Mouse (Mus musculus): ENCODE measurements at regions not wholly inside any gene's neighbourhood (a gene's known extent, or its start where the extent isn't known, plus 50 kb on each side); places are given as distances from the start of the nearest gene placed in this dataset.

- TF ChIP-seq ZKSCAN1 (IDR thresholded peaks at IDR 0.05; ENCODE audit: low read depth, low read length): no peak
- no peak for TF ChIP-seq POLR2A (IDR thresholded peaks at IDR 0.05; ENCODE audit: control insufficient read depth in 1 of 2, insufficient read depth in 1 of 2, low read depth in 1 of 2, low read length in 2 of 2, poor library complexity in 1 of 2)
- no peak for TF ChIP-seq CHD1 (IDR thresholded peaks at IDR 0.05; ENCODE audit: low read depth, low read length)
- no peak for TF ChIP-seq NELFE (IDR thresholded peaks at IDR 0.05; ENCODE audit: low read depth, low read length)
- TF ChIP-seq GABPA (IDR thresholded peaks at IDR 0.05; ENCODE audit: low read depth, low read length): no peak
- no peak for TF ChIP-seq ZMIZ1 (IDR thresholded peaks at IDR 0.05; ENCODE audit: low read depth, low read length)
- TF ChIP-seq USF1 (IDR thresholded peaks at IDR 0.05; ENCODE audit: low read depth, low read length): no peak
- TF ChIP-seq USF2 (IDR thresholded peaks at IDR 0.05; ENCODE audit: borderline replicate concordance in 1 of 2, insufficient read depth in 1 of 2, low read depth in 1 of 2, low read length in 2 of 2): no peak
- no peak for TF ChIP-seq POLR2AphosphoS5 (IDR thresholded peaks at IDR 0.05; ENCODE audit: borderline replicate concordance, low read depth, low read length)
- TF ChIP-seq TAL1 (IDR thresholded peaks at IDR 0.05; ENCODE audit: low read length): no peak
- no peak for TF ChIP-seq UBTF (IDR thresholded peaks at IDR 0.05; ENCODE audit: borderline replicate concordance, insufficient read depth, low read depth, low read length)
- TF ChIP-seq EP300 (IDR thresholded peaks at IDR 0.05; ENCODE audit: low read depth in 1 of 2, low read length in 2 of 2): no peak
- TF ChIP-seq TBP (IDR thresholded peaks at IDR 0.05; ENCODE audit: low read depth, low read length): no peak
- TF ChIP-seq RAD21 (IDR thresholded peaks at IDR 0.05; ENCODE audit: low read depth, low read length): no peak
- no peak for DNase-seq (ENCODE audit: low read depth, low spot score)
- Histone ChIP-seq H3K27ac (ENCODE audit: control insufficient read depth, low read depth, low read length) (no peak overlapping the region), H3K9ac (ENCODE audit: control insufficient read depth, low read depth, low read length, poor library complexity, severe bottlenecking) (no peak overlapping the region), H3K9me3 (replicated peaks; ENCODE audit: insufficient read depth, low read length) (no peaks in the 10 kb centered on the region), H3K4me3 (ENCODE audit: control insufficient read depth in 1 of 2, insufficient read depth in 1 of 2, low read depth in 2 of 2, low read length in 2 of 2) (no peak overlapping the region), H3K27me3 (ENCODE audit: control insufficient read depth in 1 of 2, insufficient read depth in 2 of 2, low read length in 2 of 2) (no peaks in the 10 kb centered on the region), H3K36me3 (ENCODE audit: control insufficient read depth in 1 of 2, insufficient read depth in 2 of 2, low read length in 2 of 2) (no peaks in the 10 kb centered on the region), H3K79me2 (ENCODE audit: control insufficient read depth, insufficient read depth, low read length, poor library complexity) (no peaks in the 10 kb centered on the region), H3K4me1 (ENCODE audit: control insufficient read depth in 1 of 2, insufficient read depth in 2 of 2, low read length in 2 of 2) (no peaks in the 10 kb centered on the region)
These were observed 293.5 kb downstream of the Maf start for GRCm38 (mm10) chr8:115414061-115414473.

- Histone ChIP-seq H3K4me3 (ENCODE audit: control insufficient read depth in 1 of 2, insufficient read depth in 1 of 2, low read depth in 2 of 2, low read length in 2 of 2) (no peak overlapping the region), H3K36me3 (ENCODE audit: control insufficient read depth in 1 of 2, insufficient read depth in 2 of 2, low read length in 2 of 2) (no peaks in the 10 kb centered on the region), H3K4me1 (ENCODE audit: control insufficient read depth in 1 of 2, insufficient read depth in 2 of 2, low read length in 2 of 2) (no peaks in the 10 kb centered on the region), H3K9me3 (replicated peaks; ENCODE audit: insufficient read depth, low read length) (no peaks in the 10 kb centered on the region; the same call in 1 of the 2 replicates), H3K9ac (ENCODE audit: control insufficient read depth, low read depth, low read length, poor library complexity, severe bottlenecking) (no peak overlapping the region), H3K27ac (ENCODE audit: control insufficient read depth, low read depth, low read length) (no peak overlapping the region), H3K27me3 (ENCODE audit: control insufficient read depth in 1 of 2, insufficient read depth in 2 of 2, low read length in 2 of 2) (no peaks in the 10 kb centered on the region), H3K79me2 (ENCODE audit: control insufficient read depth, insufficient read depth, low read length, poor library complexity) (no peaks in the 10 kb centered on the region)
- DNase-seq (ENCODE audit: low read depth, low spot score): no peak
- TF ChIP-seq KAT2A (conservative IDR thresholded peaks at IDR 0.05; ENCODE audit: low read depth, low read length): no peak
- TF ChIP-seq NRF1 (IDR thresholded peaks at IDR 0.05; ENCODE audit: insufficient read depth, low read depth, low read length, poor library complexity, severe bottlenecking): no peak
- no peak for TF ChIP-seq MXI1 (IDR thresholded peaks at IDR 0.05; ENCODE audit: low read depth, low read length)
These were observed 295.8 kb downstream of the Maf start for GRCm38 (mm10) chr8:115411756-115412155.

Measured in MEL (cell line).